In the genomic region with DNA sequence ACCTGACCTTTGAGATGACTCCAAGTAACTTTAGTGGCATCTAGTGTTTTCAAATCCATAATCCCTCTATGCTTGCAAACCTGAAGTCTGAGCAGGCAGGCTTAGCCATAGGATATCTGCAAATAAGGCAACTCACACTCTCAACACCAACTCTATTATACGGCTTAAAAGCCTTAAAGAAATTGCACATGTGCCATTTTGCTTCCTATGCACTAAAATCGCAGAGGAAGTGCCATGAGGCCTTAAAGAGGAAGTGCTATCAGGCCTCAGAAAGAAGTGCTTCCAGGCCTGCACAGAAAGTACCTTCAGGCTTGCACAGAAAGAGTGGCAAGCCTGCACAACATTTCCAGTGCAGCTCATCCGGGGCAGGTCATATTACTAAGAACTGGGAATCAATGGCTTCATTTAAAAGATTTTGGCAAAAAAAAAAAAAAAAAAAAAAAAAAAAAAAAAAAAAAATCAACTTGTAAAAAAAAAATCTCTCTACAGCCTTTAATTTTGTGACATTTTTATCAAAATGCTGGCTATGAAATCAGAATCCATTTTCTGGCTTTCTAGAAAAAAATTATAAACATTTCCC, we compare ENCODE assay signal across 22 mouse cellular contexts. TPM values are rescaled to one million over a fixed set of nuclear protein-coding genes. Genes with fewer than 3 reads are reported as not detected.
DNase-seq lines count a peak whose midpoint lies in the region; ATAC-seq lines count a peak whose summit lies in the region.
"Had no signal": no experiment of that assay in that cellular context is flagged by ENCODE, and none has a peak within 500 bp of the region (broad histone marks: within the 10 kb centered on the region; RNA-seq: fewer than 3 reads in every experiment).

No protein-coding gene starts in this region.

- H3K9ac ChIP-seq in limb, embryonic 13.5 days: no peak overlapping the region
- H3K9ac ChIP-seq: embryonic facial prominence, embryonic 15.5 days; heart, embryonic 12.5 days; hindbrain, embryonic 14.5 days; liver, embryonic 14.5 days; lung, embryonic 15.5 days had no signal

- H3K9me3 ChIP-seq in limb, embryonic 13.5 days: no peaks in the 10 kb centered on the region
- H3K9me3 ChIP-seq in limb, embryonic 10.5 days (replicated peaks): no peaks in the 10 kb centered on the region
- H3K9me3 ChIP-seq: embryonic facial prominence, embryonic 15.5 days; heart, embryonic 12.5 days; lung, embryonic 15.5 days; megakaryocyte, embryonic 14.5 days had no signal

- H3K4me1 ChIP-seq in limb, embryonic 13.5 days: no peaks in the 10 kb centered on the region
- H3K4me1 ChIP-seq in limb, embryonic 10.5 days: no peaks in the 10 kb centered on the region
- H3K4me1 ChIP-seq: embryonic facial prominence, embryonic 15.5 days; heart, embryonic 12.5 days; lung, embryonic 15.5 days had no signal

- no peaks in the 10 kb centered on the region for H3K27me3 ChIP-seq in limb, embryonic 13.5 days
- H3K27me3 ChIP-seq in limb, embryonic 10.5 days (ENCODE audit: low read depth, poor library complexity, severe bottlenecking): no peaks in the 10 kb centered on the region
- H3K27me3 ChIP-seq: embryonic facial prominence, embryonic 15.5 days; heart, embryonic 12.5 days; lung, embryonic 15.5 days; megakaryocyte, embryonic 14.5 days had no signal

- no peak for DNase-seq in limb, embryonic 10.5 days (ENCODE audit: low spot score)
- DNase-seq in B cell, adult 2 months: peak; percentile 9 to 22
- peak; percentile 15 for DNase-seq in brain, adult 2 months (ENCODE audit: low read depth, low spot score)
- DNase-seq in adrenal gland, adult 8-10 months: no peak
- no peak for DNase-seq in urinary bladder, adult 2 months (ENCODE audit: low spot score)
- DNase-seq: adrenal gland, postnatal 36 days; cerebellum, adult 9-11 months; gastrocnemius, postnatal 25 days; heart, postnatal 14 days; kidney, adult 9 months; kidney, postnatal 4 days; thymus, postnatal 36 days had no signal

- ATAC-seq in limb, embryonic 13.5 days (ENCODE audit: low FRiP score, low read depth): no peak
- ATAC-seq in monocyte, adult 5-6 weeks (replicated peaks; ENCODE audit: insufficient number of reproducible peaks, low FRiP score, low TSS enrichment, poor library complexity, severe bottlenecking): 0 out of 2 replicates have a peak, but pooled peaks have one; percentile 27
- ATAC-seq: forebrain, embryonic 16.5 days; midbrain, embryonic 16.5 days had no signal

- no peak overlapping the region for H3K4me3 ChIP-seq in limb, embryonic 13.5 days
- no peak overlapping the region for H3K4me3 ChIP-seq in limb, embryonic 10.5 days
- H3K4me3 ChIP-seq: embryonic facial prominence, embryonic 15.5 days; heart, embryonic 12.5 days; lung, embryonic 15.5 days; megakaryocyte, embryonic 14.5 days had no signal

- no peak overlapping the region for H3K4me2 ChIP-seq in limb, embryonic 13.5 days (replicated peaks)
- H3K4me2 ChIP-seq: embryonic facial prominence, embryonic 15.5 days; heart, embryonic 12.5 days; hindbrain, embryonic 14.5 days; lung, embryonic 15.5 days had no signal

- 77% methylated on average over 3 of the region's 3 CpGs for WGBS in limb, embryonic 13.5 days
- 86% methylated on average over 3 of the region's 3 CpGs for WGBS in limb, embryonic 10.5 days

- H3K36me3 ChIP-seq in limb, embryonic 13.5 days: peaks cover 63% of the 10 kb centered on the region
- H3K36me3 ChIP-seq in limb, embryonic 10.5 days: peaks cover 62% of the 10 kb centered on the region

- H3K27ac ChIP-seq in limb, embryonic 13.5 days: 0 out of 2 replicates have a peak overlapping the region, but pooled peaks have one; percentile 22
- no peak overlapping the region for H3K27ac ChIP-seq in limb, embryonic 10.5 days
- H3K27ac ChIP-seq: embryonic facial prominence, embryonic 15.5 days; hindbrain, embryonic 14.5 days; liver, embryonic 14.5 days; lung, embryonic 15.5 days had no signal

RNA-seq across cellular contexts. Expression of gene Nde1, which starts 53.3 kb away (rescaled TPM):
- 120 and 121 TPM in 2 replicates for polyA plus RNA-seq in limb, embryonic 13.5 days (2015; fragmentation: Nextera tagmentation; extraction: Ambion mirVana)
- 188 and 189 TPM in 2 replicates for polyA plus RNA-seq in limb, embryonic 10.5 days (2016; fragmentation: Nextera tagmentation; extraction: Ambion mirVana)
- total RNA-seq in monocyte, adult 5-6 weeks (2017): 37.1 to 76.9 TPM (median 41.7 TPM) in 3 replicates
- 10 to 100 TPM; 39.9 to 69.3 (median 52.3) TPM for total RNA-seq in adrenal gland, adult 8-10 months (2022)
- 45.3 and 48.5 TPM in 2 replicates for polyA plus RNA-seq in urinary bladder, adult 2 months (2012; rRNA removed)

RNA-seq across cellular contexts. Expression of gene Marf1, which starts 53.4 kb away (rescaled TPM):
- 22.3 and 23.2 TPM in 2 replicates for polyA plus RNA-seq in limb, embryonic 13.5 days (2015; fragmentation: Nextera tagmentation; extraction: Ambion mirVana)
- 13.7 and 17.0 TPM in 2 replicates for polyA plus RNA-seq in limb, embryonic 10.5 days (2016; fragmentation: Nextera tagmentation; extraction: Ambion mirVana)
- 23.1 to 49.6 TPM (median 23.7 TPM) in 3 replicates for total RNA-seq in monocyte, adult 5-6 weeks (2017)
- total RNA-seq in adrenal gland, adult 8-10 months (2022): 100 to 1,000 TPM; 109 to 161 (median 148) TPM
- 15.0 and 22.5 TPM in 2 replicates for polyA plus RNA-seq in urinary bladder, adult 2 months (2012; rRNA removed)

Comparison
In these comparisons a context has a peak if more than half of its experiments do, and no peak if none do; other contexts are left out.
1. DNase-seq: peak in B cell, adult 2 months (2 of 2) and brain, adult 2 months (single experiment); none in limb, embryonic 10.5 days (single experiment), adrenal gland, adult 8-10 months (single experiment) and urinary bladder, adult 2 months (single experiment).